Mouse (Mus musculus) neural tube, embryonic 12.5 days (tissue): ENCODE measurements at regions not wholly inside any gene's neighbourhood (a gene's known extent, or its start where the extent isn't known, plus 50 kb on each side); places are given as distances from the start of the nearest gene placed in this dataset.

Experiments
- ATAC-seq: fragments of 200-750 bp; cut with Nextera tagmentation; 2 replicates; pipeline ENCODE4 v1.8.0; 2017; ENCODE audit warnings: low read depth, mild to moderate bottlenecking, moderate TSS enrichment, moderate library complexity; ENCODE audit not compliant: low FRiP score
- H3K27ac ChIP-seq: fragments of 300-500 bp; sonication (generic); 2 replicates; pipeline ENCODE4 v1.5.1; 2016
- H3K27me3 ChIP-seq: fragments of 300-500 bp; sonication (generic); replicated peaks from 2 replicates; pipeline ENCODE4 v1.6.1; 2016; ENCODE audit warnings: mild to moderate bottlenecking
- H3K36me3 ChIP-seq: fragments of 300-500 bp; sonication (generic); 2 replicates; pipeline ENCODE4 v1.6.1; 2016; ENCODE audit warnings: mild to moderate bottlenecking
- H3K4me1 ChIP-seq: fragments of 300-500 bp; sonication (generic); 2 replicates; pipeline ENCODE4 v1.6.1; 2016
- H3K4me2 ChIP-seq: fragments of 300-500 bp; sonication (generic); replicated peaks from 2 replicates; pipeline ENCODE4 v1.6.1; 2016; ENCODE audit warnings: mild to moderate bottlenecking
- H3K4me3 ChIP-seq: fragments of 300-500 bp; sonication (generic); 2 replicates; pipeline ENCODE4 v1.5.1; 2016
- H3K9ac ChIP-seq: fragments of 300-500 bp; sonication (generic); 2 replicates; pipeline ENCODE4 v1.6.1; 2016; ENCODE audit warnings: mild to moderate bottlenecking
- H3K9me3 ChIP-seq: fragments of 300-500 bp; sonication (generic); 2 replicates; pipeline ENCODE4 v1.6.1; 2016; ENCODE audit warnings: mild to moderate bottlenecking
- WGBS: fragments of 180-500 bp; shearing (Covaris S2); methylation state at CpG from one replicate; pipeline ENCODE4 v1.1.7; 2016; 5-methylcytosine and 5-hydroxymethylcytosine counted together

GRCm38 (mm10) chr3:103493623-103494022, 81.4 kb upstream of the Syt6 start:
- Histone ChIP-seq H3K4me1 (no peaks in the 10 kb centered on the region), H3K9me3 (no peaks in the 10 kb centered on the region), H3K36me3 (no peaks in the 10 kb centered on the region), H3K9ac (no peak overlapping the region), H3K4me2 (no peak overlapping the region), H3K27ac (no peak overlapping the region), H3K4me3 (no peak overlapping the region), H3K27me3 (no peaks in the 10 kb centered on the region)
- no peak for ATAC-seq
- WGBS = 98% methylated on average over 1 of the region's 1 CpGs

- ATAC-seq = no peak
- Histone ChIP-seq H3K36me3 (no peaks in the 10 kb centered on the region), H3K9me3 (no peaks in the 10 kb centered on the region), H3K4me3 (no peak overlapping the region), H3K9ac (no peak overlapping the region), H3K4me2 (no peak overlapping the region), H3K27me3 (no peaks in the 10 kb centered on the region), H3K27ac (no peak overlapping the region), H3K4me1 (no peaks in the 10 kb centered on the region)
- 81% methylated on average over 3 of the region's 3 CpGs for WGBS
Observed at GRCm38 (mm10) chr3:103494043-103494442, 81.0 kb upstream of the Syt6 start.

- Histone ChIP-seq H3K9ac (no peak overlapping the region), H3K9me3 (no peaks in the 10 kb centered on the region), H3K36me3 (no peaks in the 10 kb centered on the region), H3K4me3 (no peak overlapping the region), H3K4me1 (no peaks in the 10 kb centered on the region), H3K4me2 (no peak overlapping the region), H3K27ac (no peak overlapping the region), H3K27me3 (no peaks in the 10 kb centered on the region)
- no peak for ATAC-seq
- 89% methylated on average over 6 of the region's 6 CpGs for WGBS
Observed at GRCm38 (mm10) chr3:103496083-103496482, 78.9 kb upstream of the Syt6 start.

- ATAC-seq = no peak
- Histone ChIP-seq H3K9me3 (no peaks in the 10 kb centered on the region), H3K4me1 (no peaks in the 10 kb centered on the region), H3K27me3 (no peaks in the 10 kb centered on the region), H3K4me2 (no peak overlapping the region), H3K36me3 (no peaks in the 10 kb centered on the region), H3K9ac (no peak overlapping the region), H3K4me3 (no peak overlapping the region), H3K27ac (no peak overlapping the region)
- 47% methylated on average over 3 of the region's 3 CpGs for WGBS
Observed at GRCm38 (mm10) chr3:103496683-103497082, 78.3 kb upstream of the Syt6 start.

- H3K36me3 ChIP-seq = no peaks in the 10 kb centered on the region
- no peaks in the 10 kb centered on the region for H3K27me3 ChIP-seq
- no peak overlapping the region for H3K4me3 ChIP-seq
- no peak overlapping the region for H3K27ac ChIP-seq
- H3K9me3 ChIP-seq = no peaks in the 10 kb centered on the region
- no peak overlapping the region for H3K9ac ChIP-seq
- no peak for ATAC-seq
- H3K4me1 ChIP-seq = no peaks in the 10 kb centered on the region
- no peak overlapping the region for H3K4me2 ChIP-seq
- 94% methylated on average over 3 of the region's 3 CpGs for WGBS
Observed at GRCm38 (mm10) chr3:103497696-103498095, 77.3 kb upstream of the Syt6 start.

- ATAC-seq = no peak
- WGBS = 85% methylated on average over 4 of the region's 4 CpGs
Observed at GRCm38 (mm10) chr3:103498458-103498857, 76.6 kb upstream of the Syt6 start.

GRCm38 (mm10) chr3:103499801-103500200, 75.2 kb upstream of the Syt6 start:
- Histone ChIP-seq H3K27ac (no peak overlapping the region), H3K4me3 (no peak overlapping the region), H3K27me3 (no peaks in the 10 kb centered on the region), H3K4me2 (no peak overlapping the region), H3K36me3 (no peaks in the 10 kb centered on the region), H3K4me1 (no peaks in the 10 kb centered on the region), H3K9me3 (no peaks in the 10 kb centered on the region), H3K9ac (no peak overlapping the region)
- ATAC-seq = no peak
- WGBS = 80% methylated on average over 1 of the region's 1 CpGs

More at GRCm38 (mm10) chr3:103498458-103498857, 76.6 kb upstream of the Syt6 start:
- H3K9me3 ChIP-seq = no peaks in the 10 kb centered on the region
- H3K36me3 ChIP-seq = no peaks in the 10 kb centered on the region
- no peaks in the 10 kb centered on the region for H3K27me3 ChIP-seq
- no peak overlapping the region for H3K27ac ChIP-seq
- no peak overlapping the region for H3K4me3 ChIP-seq
- H3K4me1 ChIP-seq = no peaks in the 10 kb centered on the region
- no peak overlapping the region for H3K4me2 ChIP-seq
- H3K9ac ChIP-seq = no peak overlapping the region

GRCm38 (mm10) chr3:103500366-103500765, 74.7 kb upstream of the Syt6 start:
- ATAC-seq = no peak
- Histone ChIP-seq H3K27ac (no peak overlapping the region), H3K36me3 (no peaks in the 10 kb centered on the region), H3K4me1 (no peaks in the 10 kb centered on the region), H3K9ac (no peak overlapping the region), H3K4me2 (no peak overlapping the region), H3K4me3 (no peak overlapping the region), H3K27me3 (no peaks in the 10 kb centered on the region), H3K9me3 (no peaks in the 10 kb centered on the region)
- WGBS = 50% methylated on average over 4 of the region's 4 CpGs

GRCm38 (mm10) chr3:103504160-103504559, 70.9 kb upstream of the Syt6 start:
- ATAC-seq = no peak
- 89% methylated on average over 3 of the region's 3 CpGs for WGBS
- Histone ChIP-seq H3K9ac (no peak overlapping the region), H3K36me3 (no peaks in the 10 kb centered on the region), H3K27ac (no peak overlapping the region), H3K4me3 (no peak overlapping the region), H3K4me1 (no peaks in the 10 kb centered on the region), H3K4me2 (no peak overlapping the region), H3K27me3 (no peaks in the 10 kb centered on the region), H3K9me3 (no peaks in the 10 kb centered on the region)

- Histone ChIP-seq H3K4me3 (no peak overlapping the region), H3K4me2 (no peak overlapping the region), H3K9me3 (no peaks in the 10 kb centered on the region), H3K9ac (no peak overlapping the region), H3K27me3 (no peaks in the 10 kb centered on the region), H3K4me1 (no peaks in the 10 kb centered on the region), H3K36me3 (no peaks in the 10 kb centered on the region), H3K27ac (no peak overlapping the region)
- no peak for ATAC-seq
- WGBS = 79% methylated on average over 6 of the region's 6 CpGs
Observed at GRCm38 (mm10) chr3:103513411-103513810, 61.6 kb upstream of the Syt6 start.

GRCm38 (mm10) chr3:103514061-103514460, 61.0 kb upstream of the Syt6 start:
- no peaks in the 10 kb centered on the region for H3K4me1 ChIP-seq
- WGBS = 72% methylated on average over 7 of the region's 7 CpGs
- H3K9me3 ChIP-seq = no peaks in the 10 kb centered on the region
- H3K27ac ChIP-seq = no peak overlapping the region
- H3K27me3 ChIP-seq = no peaks in the 10 kb centered on the region
- H3K36me3 ChIP-seq = no peaks in the 10 kb centered on the region
- H3K9ac ChIP-seq = no peak overlapping the region
- H3K4me2 ChIP-seq = no peak overlapping the region
- no peak overlapping the region for H3K4me3 ChIP-seq
- no peak for ATAC-seq

- Histone ChIP-seq H3K9ac (no peak overlapping the region), H3K9me3 (no peaks in the 10 kb centered on the region), H3K27ac (no peak overlapping the region), H3K36me3 (no peaks in the 10 kb centered on the region), H3K27me3 (no peaks in the 10 kb centered on the region), H3K4me2 (no peak overlapping the region), H3K4me3 (no peak overlapping the region), H3K4me1 (no peaks in the 10 kb centered on the region)
- 77% methylated on average over 5 of the region's 5 CpGs for WGBS
- no peak for ATAC-seq
Observed at GRCm38 (mm10) chr3:103515946-103516345, 59.1 kb upstream of the Syt6 start.

GRCm38 (mm10) chr3:103517376-103518304, 57.4 kb upstream of the Syt6 start:
- no peak overlapping the region for H3K9ac ChIP-seq
- H3K27ac ChIP-seq = no peak overlapping the region
- WGBS = 76% methylated on average over 8 of the region's 8 CpGs
- no peak overlapping the region for H3K4me3 ChIP-seq
- H3K4me1 ChIP-seq = no peaks in the 10 kb centered on the region
- no peaks in the 10 kb centered on the region for H3K27me3 ChIP-seq
- no peak overlapping the region for H3K4me2 ChIP-seq
- no peaks in the 10 kb centered on the region for H3K36me3 ChIP-seq
- H3K9me3 ChIP-seq = no peaks in the 10 kb centered on the region
- ATAC-seq = no peak
